Mouse (Mus musculus): Measurements from ENCODE around the gene Trio. TPM values are rescaled to one million over a fixed set of nuclear protein-coding genes. Genes with fewer than 3 reads are reported as not detected.

Trio gene
- polyA plus RNA-seq, 1 experiment from 2014 or later, result 37.5 TPM

DNA sequence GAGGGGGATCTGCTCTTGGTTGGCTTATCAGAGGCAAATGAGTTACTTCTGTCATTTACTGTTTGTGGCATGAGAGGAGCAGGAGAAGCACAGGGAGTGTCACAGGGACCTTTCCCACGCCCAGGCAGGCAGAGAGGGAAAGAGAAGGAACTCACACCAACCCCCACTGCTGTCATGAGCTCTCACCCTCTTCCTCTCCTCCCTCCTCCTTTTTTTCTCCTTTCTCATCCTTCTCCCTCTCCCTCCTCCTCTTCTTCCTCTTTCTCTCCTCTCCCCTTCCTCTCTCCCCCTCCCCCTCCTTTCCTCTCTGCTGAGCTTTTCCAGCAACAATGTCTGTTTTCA, 322.7 kb downstream of the Trio start:
- Histone ChIP-seq H3K9me3 (replicated peaks; ENCODE audit: control insufficient read depth, low read length, poor library complexity, severe bottlenecking) (no peaks in the 10 kb centered on the region; the same call in 1 of the 2 replicates), H3K36me3 (ENCODE audit: control insufficient read depth, insufficient read depth, low read length) (no peaks in the 10 kb centered on the region), H3K27ac (ENCODE audit: low read length) (no peak overlapping the region), H3K4me3 (ENCODE audit: low read depth, low read length) (no peak overlapping the region), H3K27me3 (ENCODE audit: control insufficient read depth, insufficient read depth, low read depth, low read length) (no peaks in the 10 kb centered on the region), H3K4me2 (ENCODE audit: low read length) (no peak overlapping the region), H3K4me1 (ENCODE audit: control insufficient read depth, insufficient read depth, low read length) (peaks cover 5% of the 10 kb centered on the region; the same call in 1 of the 2 replicates), H3K9ac (ENCODE audit: low read depth, low read length) (no peak overlapping the region)
- WGBS, result 50% methylated on average over 1 of the region's 1 CpGs
- no peak for ATAC-seq

- 37% methylated on average over 11 of the region's 11 CpGs for WGBS
- Histone ChIP-seq H3K4me3 (ENCODE audit: low read depth, low read length) (no peak overlapping the region), H3K36me3 (ENCODE audit: control insufficient read depth, insufficient read depth, low read length) (no peaks in the 10 kb centered on the region), H3K27ac (ENCODE audit: low read length) (no peak overlapping the region), H3K9ac (ENCODE audit: low read depth, low read length) (no peak overlapping the region), H3K4me2 (ENCODE audit: low read length) (no peak overlapping the region), H3K4me1 (ENCODE audit: control insufficient read depth, insufficient read depth, low read length) (peaks cover 5% of the 10 kb centered on the region; the same call in 1 of the 2 replicates), H3K9me3 (replicated peaks; ENCODE audit: control insufficient read depth, low read length, poor library complexity, severe bottlenecking) (no peaks in the 10 kb centered on the region; the same call in 1 of the 2 replicates), H3K27me3 (ENCODE audit: control insufficient read depth, insufficient read depth, low read depth, low read length) (no peaks in the 10 kb centered on the region)
- no peak for ATAC-seq
Observed at GRCm38 (mm10) chr15:27702031-27702971, 323.3 kb downstream of the Trio start.

DNA sequence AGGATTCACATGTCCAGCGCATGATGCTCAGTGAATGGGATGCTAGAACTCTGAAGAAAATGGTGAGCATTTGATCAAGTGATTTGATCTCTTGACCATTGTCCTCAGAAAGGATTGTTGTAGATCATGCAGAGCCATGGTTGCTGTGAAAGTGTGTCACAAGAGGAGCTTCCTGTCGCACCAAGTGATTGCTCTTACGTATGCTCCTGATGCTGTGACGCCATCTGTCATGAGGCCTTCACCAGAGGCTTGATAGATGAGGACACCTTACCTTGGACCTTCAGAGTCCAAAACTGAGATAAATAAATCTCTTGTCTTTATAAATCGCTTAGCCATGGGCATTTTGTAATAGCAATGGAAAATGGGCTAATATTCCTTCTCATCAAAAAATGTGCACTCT, 328.0 kb downstream of the Trio start:
- WGBS, result 95% methylated on average over 5 of the region's 5 CpGs
- no peaks in the 10 kb centered on the region for H3K9me3 ChIP-seq (replicated peaks; ENCODE audit: control insufficient read depth, low read length, poor library complexity, severe bottlenecking)
- no peak overlapping the region for H3K9ac ChIP-seq (ENCODE audit: low read depth, low read length)
- H3K36me3 ChIP-seq (ENCODE audit: control insufficient read depth, insufficient read depth, low read length), result no peaks in the 10 kb centered on the region
- no peak overlapping the region for H3K27ac ChIP-seq (ENCODE audit: low read length)
- no peaks in the 10 kb centered on the region for H3K27me3 ChIP-seq (ENCODE audit: control insufficient read depth, insufficient read depth, low read depth, low read length)
- no peak overlapping the region for H3K4me2 ChIP-seq (ENCODE audit: low read length)
- no peak overlapping the region for H3K4me3 ChIP-seq (ENCODE audit: low read depth, low read length)
- ATAC-seq, result no peak
- 0 out of 2 replicates have a peak, but pooled peaks cover under 1% of the 10 kb centered on the region for H3K4me1 ChIP-seq (ENCODE audit: control insufficient read depth, insufficient read depth, low read length)

- H3K27me3 ChIP-seq (ENCODE audit: control insufficient read depth, insufficient read depth, low read depth, low read length), result no peaks in the 10 kb centered on the region
- H3K4me2 ChIP-seq (ENCODE audit: low read length), result no peak overlapping the region
- no peak overlapping the region for H3K27ac ChIP-seq (ENCODE audit: low read length)
- H3K9me3 ChIP-seq (replicated peaks; ENCODE audit: control insufficient read depth, low read length, poor library complexity, severe bottlenecking), result no peaks in the 10 kb centered on the region
- no peak overlapping the region for H3K9ac ChIP-seq (ENCODE audit: low read depth, low read length)
- H3K4me3 ChIP-seq (ENCODE audit: low read depth, low read length), result no peak overlapping the region
- WGBS, result 91% methylated on average over 10 of the region's 10 CpGs
- H3K36me3 ChIP-seq (ENCODE audit: control insufficient read depth, insufficient read depth, low read length), result no peaks in the 10 kb centered on the region
- no peaks in the 10 kb centered on the region for H3K4me1 ChIP-seq (ENCODE audit: control insufficient read depth, insufficient read depth, low read length)
- no peak for ATAC-seq
Observed at GRCm38 (mm10) chr15:27693235-27693634, 332.4 kb downstream of the Trio start.

DNA sequence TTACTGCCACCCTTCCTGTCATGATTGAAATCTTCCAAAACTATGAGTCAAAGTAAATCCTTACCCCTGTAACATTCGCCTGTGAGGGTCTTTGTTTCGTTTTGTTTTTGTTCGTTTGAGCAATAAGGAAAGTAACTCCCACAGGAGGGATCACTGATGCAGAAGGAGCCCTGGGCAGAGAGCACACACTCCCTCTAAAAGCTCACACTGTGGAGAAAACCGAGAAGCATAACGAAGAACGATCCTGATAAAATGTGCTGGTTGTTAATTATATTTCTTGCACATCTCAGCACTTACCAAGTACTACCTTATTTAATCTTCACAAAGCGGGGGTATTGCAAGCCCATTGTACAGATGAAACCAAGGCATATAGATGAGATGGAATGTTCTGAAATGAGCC, 333.5 kb downstream of the Trio start:
- H3K9me3 ChIP-seq (replicated peaks; ENCODE audit: control insufficient read depth, low read length, poor library complexity, severe bottlenecking), result no peaks in the 10 kb centered on the region
- H3K9ac ChIP-seq (ENCODE audit: low read depth, low read length), result no peak overlapping the region
- WGBS, result 73% methylated on average over 7 of the region's 7 CpGs
- no peak overlapping the region for H3K4me3 ChIP-seq (ENCODE audit: low read depth, low read length)
- ATAC-seq, result no peak
- no peaks in the 10 kb centered on the region for H3K27me3 ChIP-seq (ENCODE audit: control insufficient read depth, insufficient read depth, low read depth, low read length)
- no peak overlapping the region for H3K27ac ChIP-seq (ENCODE audit: low read length)
- no peaks in the 10 kb centered on the region for H3K36me3 ChIP-seq (ENCODE audit: control insufficient read depth, insufficient read depth, low read length)
- no peaks in the 10 kb centered on the region for H3K4me1 ChIP-seq (ENCODE audit: control insufficient read depth, insufficient read depth, low read length)
- H3K4me2 ChIP-seq (ENCODE audit: low read length), result no peak overlapping the region

DNA sequence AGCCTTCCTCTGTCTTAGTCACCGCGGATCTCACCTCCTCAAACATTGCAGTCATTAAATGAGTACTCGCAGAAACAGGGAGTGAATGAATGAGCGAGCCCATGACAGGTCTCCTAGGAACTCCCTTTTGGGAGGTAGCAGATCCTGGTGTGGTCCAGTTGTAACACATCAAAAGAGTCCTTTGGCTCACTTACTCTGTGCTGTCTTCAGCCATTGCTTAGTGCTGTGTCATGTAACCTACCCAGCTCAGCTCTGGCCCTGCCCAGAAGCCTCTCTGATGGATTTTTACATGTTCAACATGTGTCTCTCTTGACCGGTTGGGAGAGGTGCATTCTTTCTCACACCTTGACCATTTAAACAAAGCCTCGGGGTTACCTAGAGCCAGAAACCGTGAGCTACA, 334.4 kb downstream of the Trio start:
- no peaks in the 10 kb centered on the region for H3K27me3 ChIP-seq (ENCODE audit: control insufficient read depth, insufficient read depth, low read depth, low read length)
- WGBS, result 92% methylated on average over 7 of the region's 7 CpGs

DNA sequence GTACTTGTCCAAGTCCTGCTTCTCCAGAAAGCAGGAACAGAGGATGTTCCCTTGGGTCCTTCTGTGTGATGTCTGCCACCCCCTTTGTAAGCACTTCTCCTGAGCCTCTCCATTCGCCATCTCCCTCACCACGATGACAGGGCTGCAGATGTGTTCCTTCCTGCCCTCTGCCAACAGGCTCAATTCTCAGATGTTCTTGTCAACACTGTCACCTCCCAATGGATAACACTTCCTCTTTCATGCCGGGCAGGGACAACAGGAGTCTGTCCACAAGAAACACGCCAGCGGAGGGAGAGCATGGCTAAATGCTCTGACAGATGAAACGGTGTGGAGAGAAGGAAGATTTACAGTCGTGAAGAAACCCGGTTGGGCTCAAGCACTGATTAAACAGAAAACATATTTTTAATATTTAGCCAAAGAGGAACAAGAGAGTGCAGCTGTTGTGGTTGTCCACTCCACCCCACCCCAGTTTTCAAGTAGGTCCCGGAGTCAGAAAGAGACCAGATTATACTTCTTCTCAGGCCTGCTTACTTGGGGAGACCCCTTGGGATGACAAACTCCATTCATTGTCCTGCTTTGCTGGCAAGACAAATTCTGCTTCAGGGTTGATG, 337.5 kb downstream of the Trio start:
- Histone ChIP-seq H3K9ac (ENCODE audit: low read depth, low read length) (no peak overlapping the region), H3K4me2 (ENCODE audit: low read length) (no peak overlapping the region), H3K36me3 (ENCODE audit: control insufficient read depth, insufficient read depth, low read length) (no peaks in the 10 kb centered on the region), H3K9me3 (replicated peaks; ENCODE audit: control insufficient read depth, low read length, poor library complexity, severe bottlenecking) (no peaks in the 10 kb centered on the region), H3K27ac (ENCODE audit: low read length) (no peak overlapping the region), H3K4me3 (ENCODE audit: low read depth, low read length) (no peak overlapping the region), H3K4me1 (ENCODE audit: control insufficient read depth, insufficient read depth, low read length) (no peaks in the 10 kb centered on the region), H3K27me3 (ENCODE audit: control insufficient read depth, insufficient read depth, low read depth, low read length) (no peaks in the 10 kb centered on the region)
- ATAC-seq, result no peak
- WGBS, result 83% methylated on average over 9 of the region's 9 CpGs

More for the DNA sequence above, 334.4 kb downstream of the Trio start:
- Histone ChIP-seq H3K36me3 (ENCODE audit: control insufficient read depth, insufficient read depth, low read length) (no peaks in the 10 kb centered on the region), H3K9ac (ENCODE audit: low read depth, low read length) (no peak overlapping the region), H3K4me2 (ENCODE audit: low read length) (no peak overlapping the region), H3K4me3 (ENCODE audit: low read depth, low read length) (no peak overlapping the region), H3K27ac (ENCODE audit: low read length) (no peak overlapping the region), H3K9me3 (replicated peaks; ENCODE audit: control insufficient read depth, low read length, poor library complexity, severe bottlenecking) (no peaks in the 10 kb centered on the region), H3K4me1 (ENCODE audit: control insufficient read depth, insufficient read depth, low read length) (no peaks in the 10 kb centered on the region)
- ATAC-seq, result no peak

- Histone ChIP-seq H3K9ac (ENCODE audit: low read depth, low read length) (no peak overlapping the region), H3K36me3 (ENCODE audit: control insufficient read depth, insufficient read depth, low read length) (no peaks in the 10 kb centered on the region), H3K4me1 (ENCODE audit: control insufficient read depth, insufficient read depth, low read length) (0 out of 2 replicates have a peak, but pooled peaks cover 2% of the 10 kb centered on the region), H3K4me3 (ENCODE audit: low read depth, low read length) (no peak overlapping the region), H3K9me3 (replicated peaks; ENCODE audit: control insufficient read depth, low read length, poor library complexity, severe bottlenecking) (no peaks in the 10 kb centered on the region), H3K27me3 (ENCODE audit: control insufficient read depth, insufficient read depth, low read depth, low read length) (no peaks in the 10 kb centered on the region), H3K4me2 (ENCODE audit: low read length) (no peak overlapping the region), H3K27ac (ENCODE audit: low read length) (no peak overlapping the region)
- 88% methylated on average over 7 of the region's 7 CpGs for WGBS
- no peak for ATAC-seq
Observed at GRCm38 (mm10) chr15:27684813-27685212, 340.8 kb downstream of the Trio start.

DNA sequence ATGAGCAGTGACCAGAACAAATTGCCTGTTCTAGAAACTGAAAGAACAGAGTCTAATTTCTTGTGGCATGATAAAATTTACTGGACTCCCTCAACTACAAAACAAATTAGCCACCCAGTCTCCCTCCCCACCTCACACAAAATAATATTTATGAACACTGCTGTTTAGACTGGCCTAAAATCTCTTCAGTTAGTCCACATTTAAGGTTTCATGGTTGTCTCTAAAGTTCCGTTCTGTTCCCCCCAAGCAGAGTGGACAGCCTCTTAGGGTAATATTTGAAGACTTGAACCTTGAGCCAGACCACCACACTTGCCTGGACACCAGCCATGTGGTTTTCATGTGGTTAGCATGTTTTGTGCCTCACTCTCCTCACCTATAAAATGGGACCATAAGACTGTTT, 342.4 kb downstream of the Trio start:
- H3K36me3 ChIP-seq (ENCODE audit: control insufficient read depth, insufficient read depth, low read length), result no peaks in the 10 kb centered on the region
- H3K4me2 ChIP-seq (ENCODE audit: low read length), result no peak overlapping the region
- no peak overlapping the region for H3K9ac ChIP-seq (ENCODE audit: low read depth, low read length)
- ATAC-seq, result no peak
- no peak overlapping the region for H3K4me3 ChIP-seq (ENCODE audit: low read depth, low read length)
- H3K4me1 ChIP-seq (ENCODE audit: control insufficient read depth, insufficient read depth, low read length), result 0 out of 2 replicates have a peak, but pooled peaks cover 2% of the 10 kb centered on the region
- no peak overlapping the region for H3K27ac ChIP-seq (ENCODE audit: low read length)
- no peaks in the 10 kb centered on the region for H3K27me3 ChIP-seq (ENCODE audit: control insufficient read depth, insufficient read depth, low read depth, low read length)
- WGBS, result 95% methylated on average over 1 of the region's 1 CpGs
- no peaks in the 10 kb centered on the region for H3K9me3 ChIP-seq (replicated peaks; ENCODE audit: control insufficient read depth, low read length, poor library complexity, severe bottlenecking)
